Mouse (Mus musculus) MEL (cell line): ENCODE measurements around the gene Gm3043. TPM values are rescaled to one million over a fixed set of nuclear protein-coding genes. Genes with fewer than 3 reads are reported as not detected.
"Not testable (repeated sequence)": the region's sequence is repeated elsewhere in the genome, so short reads cannot be mapped to it uniquely, and the experiment has no call there.

Experiments used
- DNase-seq: peaks from one replicate; pipeline ENCODE4 v3.0.0; 2011; ENCODE audit warnings: low read depth, low spot score
- H3K27ac ChIP-seq: 2 replicates; pipeline ENCODE4 v1.5.1; 2012; ENCODE audit warnings: low read depth, mild to moderate bottlenecking, control low read depth, low read length, moderate library complexity; ENCODE audit not compliant: control insufficient read depth
- H3K27me3 ChIP-seq, 2 experiments: fragments of 150-350 bp in 1 of 2; sonication (generic) in 1 of 2; 2 replicates each; pipeline ENCODE4 v1.6.1; 2012; ENCODE audit warnings: low read length in 2 of 2, mild to moderate bottlenecking in 2 of 2, improper control_type of control experiment in 1 of 2, moderate library complexity in 1 of 2; ENCODE audit not compliant: insufficient read depth in 2 of 2, control insufficient read depth in 1 of 2
- H3K36me3 ChIP-seq, 2 experiments: 2 replicates each; pipeline ENCODE4 v1.6.1; 2012 to 2014; ENCODE audit warnings: low read length in 2 of 2, improper control_type of control experiment in 1 of 2, inconsistent platforms in 1 of 2, mild to moderate bottlenecking in 1 of 2; ENCODE audit not compliant: insufficient read depth in 2 of 2, control insufficient read depth in 1 of 2
- H3K4me1 ChIP-seq, 2 experiments: fragments of 150-350 bp in 1 of 2; sonication (generic) in 1 of 2; 2 replicates each; pipeline ENCODE4 v1.6.1; 2012; ENCODE audit warnings: low read length in 2 of 2, improper control_type of control experiment in 1 of 2, mild to moderate bottlenecking in 1 of 2; ENCODE audit not compliant: insufficient read depth in 2 of 2, control insufficient read depth in 1 of 2
- H3K4me3 ChIP-seq, 2 experiments: fragments of 150-350 bp in 1 of 2; sonication (generic) in 1 of 2; 2 replicates each; pipeline ENCODE4 v1.5.1; 2012; ENCODE audit warnings: low read depth in 2 of 2, low read length in 2 of 2, mild to moderate bottlenecking in 2 of 2, moderate library complexity in 2 of 2, control low read depth in 1 of 2, improper control_type of control experiment in 1 of 2; ENCODE audit not compliant: control insufficient read depth in 1 of 2, insufficient read depth in 1 of 2
- H3K79me2 ChIP-seq: 2 replicates; pipeline ENCODE4 v1.6.1; 2012; ENCODE audit warnings: mild to moderate bottlenecking, low read length, moderate library complexity; ENCODE audit not compliant: control insufficient read depth, poor library complexity, insufficient read depth
- H3K9ac ChIP-seq: 2 replicates; pipeline ENCODE4 v1.6.1; 2012; ENCODE audit warnings: low read depth, mild to moderate bottlenecking, control low read depth, low read length, moderate library complexity; ENCODE audit not compliant: control insufficient read depth, poor library complexity, severe bottlenecking
- H3K9me3 ChIP-seq: fragments of 150-350 bp; sonication (generic); replicated peaks from 2 replicates; pipeline ENCODE4 v1.6.1; 2012; ENCODE audit warnings: mild to moderate bottlenecking, low read length, improper control_type of control experiment, moderate library complexity; ENCODE audit not compliant: insufficient read depth
- polyA plus RNA-seq, 2 experiments: library from polyadenylated mRNA; stranded (reverse) in 1 of 2; unstranded in 1 of 2; fragments of >175 nt in 1 of 2; fragments of >200 nt in 1 of 2; gene quantifications; 2 replicates each; pipeline versions ENCODE4 v1.2.1 to v1.2.4; 2012; ENCODE audit warnings: low replicate concordance in 2 of 2, low read depth in 1 of 2; ENCODE audit not compliant: insufficient read length in 2 of 2, insufficient read depth in 1 of 2, missing spikeins in 1 of 2
- total RNA-seq: library from RNA; depleted of rRNA; stranded (reverse); fragments of 300-350 nt; gene quantifications from 2 replicates; pipeline ENCODE4 v1.2.3, GENCODE M21; 2012; rRNA removed

Gm3043 gene
- total RNA-seq (not detected in 2 replicates), polyA plus RNA-seq (not detected)

GRCm38 (mm10) chr14:3688483-3688882, at the start of gene Gm3043:
TSS of gene Gm3043 (plus strand) at chr14:3688783.
- H3K9me3 ChIP-seq, H3K27me3 ChIP-seq, DNase-seq, H3K79me2 ChIP-seq, H3K36me3 ChIP-seq, H3K27ac ChIP-seq, H3K9ac ChIP-seq, H3K4me1 ChIP-seq, H3K4me3 ChIP-seq: not testable (repeated sequence)

- not testable (repeated sequence) for H3K36me3 ChIP-seq, H3K79me2 ChIP-seq, H3K4me3 ChIP-seq, DNase-seq, H3K27me3 ChIP-seq, H3K9me3 ChIP-seq, H3K9ac ChIP-seq, H3K4me1 ChIP-seq, H3K27ac ChIP-seq
Observed at GRCm38 (mm10) chr14:3651730-3652129, 36.9 kb upstream of the Gm3043 start, which contains the start of gene Gm3020. TSS of gene Gm3020 (plus strand) at chr14:3652030.

Other genes with a start within 250 kb of the Gm3043 start
- not detected in 2 replicates for gene Gm10408, start 239.4 kb upstream of the Gm3043 start, total RNA-seq
- gene Gm10408, start 239.4 kb upstream of the Gm3043 start, polyA plus RNA-seq, result not detected
- gene Gm3012, start 54.3 kb upstream of the Gm3043 start, total RNA-seq, result not detected in 2 replicates
- gene Gm3012, start 54.3 kb upstream of the Gm3043 start, polyA plus RNA-seq, result not detected
- gene Gm3020, start 36.8 kb upstream of the Gm3043 start, total RNA-seq, result not detected in 2 replicates
- not detected for gene Gm3020, start 36.8 kb upstream of the Gm3043 start, polyA plus RNA-seq
- not detected in 2 replicates for gene Gm3002, start 121.3 kb downstream of the Gm3043 start, total RNA-seq
- gene Gm3002, start 121.3 kb downstream of the Gm3043 start, polyA plus RNA-seq, result not detected
- gene Gm3033, start 157.5 kb downstream of the Gm3043 start, total RNA-seq, result not detected in 2 replicates
- not detected for gene Gm3033, start 157.5 kb downstream of the Gm3043 start, polyA plus RNA-seq
- not detected in 2 replicates for gene Gm2916, start 195.4 kb downstream of the Gm3043 start, total RNA-seq
- not detected for gene Gm2916, start 195.4 kb downstream of the Gm3043 start, polyA plus RNA-seq
- gene Gm3029, start 243.0 kb downstream of the Gm3043 start, total RNA-seq, result not detected in 2 replicates
- gene Gm3029, start 243.0 kb downstream of the Gm3043 start, polyA plus RNA-seq, result not detected